Mouse (Mus musculus): Measurements from ENCODE around the gene Fbxo8.

DNA sequence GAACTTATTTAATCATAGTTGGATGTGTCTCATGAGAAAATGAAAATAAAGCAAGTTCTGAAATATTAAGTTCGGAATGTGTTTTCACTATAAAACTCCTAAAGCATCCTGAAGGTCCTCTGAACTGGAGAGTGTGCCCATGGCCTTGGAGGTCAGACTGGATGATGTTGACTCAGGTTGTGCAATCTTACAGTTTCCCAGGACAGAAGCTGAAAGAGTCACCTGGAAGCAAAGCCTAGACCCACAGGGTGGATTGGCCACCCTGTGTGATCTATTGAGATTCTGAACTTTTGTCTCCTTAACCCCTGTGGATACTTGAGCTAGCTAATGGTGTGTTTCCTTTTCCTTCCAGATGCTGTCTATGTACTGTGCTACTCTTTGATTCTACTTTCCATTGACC is 40.2 kb downstream of the Fbxo8 start:
- TF ChIP-seq CTCF (IDR thresholded peaks at IDR 0.05; ENCODE audit: low read depth) (no peak), EP300 (IDR thresholded peaks at IDR 0.05; ENCODE audit: low read depth) (no peak)

All from liver, embryonic 14.5 days (tissue).